Mouse (Mus musculus) cerebellum, adult 2 months (tissue): Measurements from ENCODE around the gene Cdk5r2. TPM values are rescaled to one million over a fixed set of nuclear protein-coding genes. Genes with fewer than 3 reads are reported as not detected.
A peak's percentile ranks its signal among the peaks of the same experiment; 100 is the strongest.

Experiments used
- DNase-seq, 2 experiments: peaks; one replicate each; pipeline ENCODE4 v3.0.0; 2021
- H3K27ac ChIP-seq: fragments of 200-500 bp; 2 replicates; pipeline ENCODE4 v1.5.1; 2012; ENCODE audit warnings: low read length, control low read depth, inconsistent platforms; ENCODE audit not compliant: insufficient read depth
- H3K27me3 ChIP-seq: fragments of 200-500 bp; 2 replicates; pipeline ENCODE4 v1.6.1; 2012; ENCODE audit warnings: inconsistent platforms, mild to moderate bottlenecking, low read length, moderate library complexity; ENCODE audit not compliant: control insufficient read depth, insufficient read depth
- H3K4me1 ChIP-seq: fragments of 200-500 bp; 2 replicates; pipeline ENCODE4 v1.6.1; 2011; ENCODE audit warnings: low read length; ENCODE audit not compliant: control insufficient read depth, insufficient read depth
- H3K4me3 ChIP-seq: fragments of 200-500 bp; replicated peaks from 2 replicates; pipeline ENCODE3; 2011; ENCODE audit warnings: mild to moderate bottlenecking, low read depth, low read length, control low read depth; ENCODE audit not compliant: insufficient read depth
- CTCF ChIP-seq: fragments of 200-500 bp; IDR thresholded peaks from 2 replicates; pipeline ENCODE4 v1.5.1; 2011; ENCODE audit warnings: low read depth, mild to moderate bottlenecking, control low read depth, low read length, moderate library complexity, borderline replicate concordance; ENCODE audit not compliant: insufficient read depth
- POLR2A ChIP-seq: fragments of 200-500 bp; IDR thresholded peaks from 2 replicates; pipeline ENCODE4 v1.6.1; 2011; ENCODE audit warnings: low read length, control low read depth, borderline replicate concordance; ENCODE audit not compliant: insufficient read depth
- WGBS: fragments of 180-500 bp; shearing (Covaris S2); methylation state at CpG from one replicate; pipeline ENCODE4 v1.1.7; 2018; 5-methylcytosine and 5-hydroxymethylcytosine counted together
- polyA plus RNA-seq: library from polyadenylated mRNA; depleted of rRNA; stranded (reverse); fragments of >200 nt; gene quantifications from 2 replicates; pipeline ENCODE4 v1.2.3, GENCODE M21; 2012

The Cdk5r2 gene
- polyA plus RNA-seq, 1 experiment: 85.2 TPM

GRCm38 (mm10) chr1:74833255-74833654 lies 21.5 kb upstream of the Cdk5r2 start:
- H3K27me3 ChIP-seq: no peaks in the 10 kb centered on the region
- H3K4me3 ChIP-seq: no peak overlapping the region
- DNase-seq: no peak
- H3K27ac ChIP-seq: no peak overlapping the region
- no peaks in the 10 kb centered on the region for H3K4me1 ChIP-seq
- 71% methylated on average over 3 of the region's 3 CpGs for WGBS
- TF ChIP-seq POLR2A (no peak), CTCF (no peak)

- Histone ChIP-seq H3K27ac (no peak overlapping the region), H3K4me1 (no peaks in the 10 kb centered on the region), H3K27me3 (no peaks in the 10 kb centered on the region), H3K4me3 (no peak overlapping the region)
- WGBS: 80% methylated on average over 5 of the region's 5 CpGs
- DNase-seq: no peak
- TF ChIP-seq CTCF (no peak), POLR2A (no peak)
Measured at GRCm38 (mm10) chr1:74843090-74843489, 11.6 kb upstream of the Cdk5r2 start.

- WGBS: 17% methylated on average over 9 of the region's 9 CpGs
- no peak for DNase-seq
- Histone ChIP-seq H3K27me3 (no peaks in the 10 kb centered on the region), H3K27ac (no peak overlapping the region), H3K4me1 (no peaks in the 10 kb centered on the region), H3K4me3 (no peak overlapping the region)
- TF ChIP-seq POLR2A (no peak), CTCF (no peak)
Measured at GRCm38 (mm10) chr1:74846341-74846740, 8.4 kb upstream of the Cdk5r2 start.

- Histone ChIP-seq H3K27me3 (no peaks in the 10 kb centered on the region), H3K4me1 (no peaks in the 10 kb centered on the region), H3K27ac (no peak overlapping the region), H3K4me3 (no peak overlapping the region)
- WGBS: 67% methylated on average over 5 of the region's 5 CpGs
- TF ChIP-seq POLR2A (no peak), CTCF (no peak)
- DNase-seq: no peak
Measured at GRCm38 (mm10) chr1:74848946-74849345, 5.8 kb upstream of the Cdk5r2 start.

- Histone ChIP-seq H3K27ac (no peak overlapping the region), H3K27me3 (no peaks in the 10 kb centered on the region), H3K4me1 (no peaks in the 10 kb centered on the region), H3K4me3 (no peak overlapping the region)
- DNase-seq: no peak
- no peak for TF ChIP-seq POLR2A
- no peak for TF ChIP-seq CTCF
- WGBS: 39% methylated on average over 6 of the region's 6 CpGs
Measured at GRCm38 (mm10) chr1:74850251-74850650, 4.5 kb upstream of the Cdk5r2 start.

- Histone ChIP-seq H3K4me1 (no peaks in the 10 kb centered on the region), H3K4me3 (no peak overlapping the region), H3K27ac (no peak overlapping the region), H3K27me3 (no peaks in the 10 kb centered on the region)
- DNase-seq: no peak
- 38% methylated on average over 6 of the region's 6 CpGs for WGBS
- TF ChIP-seq POLR2A (no peak), CTCF (no peak)
Measured at GRCm38 (mm10) chr1:74851001-74851775, 3.5 kb upstream of the Cdk5r2 start.

- no peaks in the 10 kb centered on the region for H3K4me1 ChIP-seq
- H3K27ac ChIP-seq: peak overlapping the region; percentile 71
- H3K27me3 ChIP-seq: no peaks in the 10 kb centered on the region
- no peak for TF ChIP-seq POLR2A
- no peak for TF ChIP-seq CTCF
- peak overlapping the region; percentile 73 for H3K4me3 ChIP-seq
- peak in 1 of 2 experiments; percentile 53 for DNase-seq
- WGBS: under 1% methylated on average over 44 of the region's 48 CpGs
Measured at GRCm38 (mm10) chr1:74855156-74855555, 422 bp downstream of the Cdk5r2 start.
